Mouse (Mus musculus) spleen, postnatal 36 days (tissue): Measurements from ENCODE around the gene Zwilch.
A peak's percentile ranks its signal among the peaks of the same experiment; 100 is the strongest.
"Not testable (repeated sequence)": the region's sequence is repeated elsewhere in the genome, so short reads cannot be mapped to it uniquely, and the experiment has no call there.

Experiments
- DNase-seq, 2 experiments: peaks; one replicate each; pipeline ENCODE4 v3.0.0; 2022; ENCODE audit warnings: low spot score in 2 of 2, mixed read lengths in 1 of 2

The Zwilch gene

GRCm38 (mm10) chr9:64178974-64179646, 6.2 kb upstream of the Zwilch start, which contains the start of gene Snapc5:
Gene Snapc5, plus strand, starts transcription at chr9:64179274.
- peak; percentile 85 to 88 for DNase-seq

GRCm38 (mm10) chr9:64178610-64178973, 5.7 kb upstream of the Zwilch start:
- no peak for DNase-seq

- no peak for DNase-seq
Measured at GRCm38 (mm10) chr9:64175378-64175777, 2.5 kb upstream of the Zwilch start.

- DNase-seq, result no peak
Measured at GRCm38 (mm10) chr9:64174766-64175165, 1.9 kb upstream of the Zwilch start.

- no peak for DNase-seq
Measured at GRCm38 (mm10) chr9:64174341-64174740, 1.4 kb upstream of the Zwilch start.

- no peak for DNase-seq
Measured at GRCm38 (mm10) chr9:64173666-64174220, 839 bp upstream of the Zwilch start.

- no peak for DNase-seq
Measured at GRCm38 (mm10) chr9:64172145-64172815, 624 bp downstream of the Zwilch start.

GRCm38 (mm10) chr9:64169967-64170366, 2.9 kb downstream of the Zwilch start:
- not testable (repeated sequence) for DNase-seq

- no peak for DNase-seq
Measured at GRCm38 (mm10) chr9:64160471-64160870, 12.4 kb downstream of the Zwilch start.

GRCm38 (mm10) chr9:64156641-64157040, 16.3 kb downstream of the Zwilch start:
- no peak for DNase-seq

- DNase-seq, result no peak
Measured at GRCm38 (mm10) chr9:64139879-64140278, 33.0 kb downstream of the Zwilch start.

GRCm38 (mm10) chr9:64138896-64139295, 34.0 kb downstream of the Zwilch start:
- DNase-seq, result peak; percentile 7 to 36

GRCm38 (mm10) chr9:64131623-64132022, 41.3 kb downstream of the Zwilch start:
- DNase-seq, result no peak

- DNase-seq, result no peak
Measured at GRCm38 (mm10) chr9:64126121-64126520, 46.8 kb downstream of the Zwilch start.

GRCm38 (mm10) chr9:64125307-64125706, 47.6 kb downstream of the Zwilch start:
- no peak for DNase-seq

GRCm38 (mm10) chr9:64124846-64125245, 48.1 kb downstream of the Zwilch start:
- DNase-seq, result not testable (repeated sequence)

GRCm38 (mm10) chr9:64122601-64123000, 50.3 kb downstream of the Zwilch start:
- no peak for DNase-seq

GRCm38 (mm10) chr9:64120584-64121277, 52.2 kb downstream of the Zwilch start:
- no peak for DNase-seq

- peak; percentile 19 to 27 for DNase-seq
Measured at GRCm38 (mm10) chr9:64119898-64120297, 53.0 kb downstream of the Zwilch start.

- no peak for DNase-seq
Measured at GRCm38 (mm10) chr9:64116876-64117275, 56.0 kb downstream of the Zwilch start, which contains the start of gene Lctl. Gene Lctl, plus strand, starts transcription at chr9:64117147.

GRCm38 (mm10) chr9:64115756-64116155, 57.1 kb downstream of the Zwilch start:
- no peak for DNase-seq

- no peak for DNase-seq
Measured at GRCm38 (mm10) chr9:64114646-64115045, 58.3 kb downstream of the Zwilch start.
